Mouse (Mus musculus): ENCODE results near the gene Ikzf1. TPM values are rescaled to one million over a fixed set of nuclear protein-coding genes. Genes with fewer than 3 reads are reported as not detected.

Gene Ikzf1
- polyA plus RNA-seq, 1 experiment: 3.7 TPM

DNA sequence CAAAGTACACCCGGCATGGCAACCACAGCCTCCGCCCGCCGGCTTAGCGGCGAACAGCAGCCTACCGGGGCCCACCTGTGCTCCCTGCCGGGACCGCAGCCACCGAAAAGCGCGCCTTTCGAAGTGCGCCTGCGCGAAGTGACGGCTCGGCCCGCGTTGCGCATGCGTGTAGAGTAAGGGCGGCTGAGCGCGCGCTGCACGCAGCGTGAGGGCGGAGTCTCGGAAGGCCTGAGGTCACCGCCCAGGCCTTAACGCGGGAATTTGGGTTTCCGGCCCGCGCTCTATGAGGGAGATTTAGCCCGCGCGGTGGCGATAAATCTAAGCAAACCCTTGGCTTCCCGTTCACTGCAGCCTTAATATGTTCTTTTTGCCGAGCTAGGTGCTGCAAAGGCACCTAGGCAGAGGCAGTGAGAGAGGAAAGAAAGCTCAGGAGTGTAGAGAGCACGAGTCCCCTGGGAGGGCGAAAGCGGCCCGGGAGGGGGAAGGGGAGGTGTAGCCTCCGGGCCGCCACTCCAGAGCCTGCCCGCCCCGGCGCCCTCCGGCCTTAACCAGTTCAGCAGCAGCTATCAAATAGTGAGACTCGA lies 124.1 kb downstream of the Ikzf1 start, which contains the start of gene Fignl1:
Gene Fignl1, minus strand, starts transcription at position 143 of the 584 bp plus-strand sequence.
- Histone ChIP-seq H3K27ac (ENCODE audit: insufficient read depth, low read length) (0 out of 2 replicates have a peak within 1 kb of the TSS, but pooled peaks have one; percentile 24), H3K4me3 (ENCODE audit: insufficient read depth, low read length) (peak within 1 kb of the TSS; percentile 68), H3K4me1 (ENCODE audit: control insufficient read depth, insufficient read depth, low read length) (no peaks in the 10 kb centered on the region)
- TF ChIP-seq CTCF (IDR thresholded peaks at IDR 0.05; ENCODE audit: extremely low read depth, insufficient read depth, low read length): no peak

DNA sequence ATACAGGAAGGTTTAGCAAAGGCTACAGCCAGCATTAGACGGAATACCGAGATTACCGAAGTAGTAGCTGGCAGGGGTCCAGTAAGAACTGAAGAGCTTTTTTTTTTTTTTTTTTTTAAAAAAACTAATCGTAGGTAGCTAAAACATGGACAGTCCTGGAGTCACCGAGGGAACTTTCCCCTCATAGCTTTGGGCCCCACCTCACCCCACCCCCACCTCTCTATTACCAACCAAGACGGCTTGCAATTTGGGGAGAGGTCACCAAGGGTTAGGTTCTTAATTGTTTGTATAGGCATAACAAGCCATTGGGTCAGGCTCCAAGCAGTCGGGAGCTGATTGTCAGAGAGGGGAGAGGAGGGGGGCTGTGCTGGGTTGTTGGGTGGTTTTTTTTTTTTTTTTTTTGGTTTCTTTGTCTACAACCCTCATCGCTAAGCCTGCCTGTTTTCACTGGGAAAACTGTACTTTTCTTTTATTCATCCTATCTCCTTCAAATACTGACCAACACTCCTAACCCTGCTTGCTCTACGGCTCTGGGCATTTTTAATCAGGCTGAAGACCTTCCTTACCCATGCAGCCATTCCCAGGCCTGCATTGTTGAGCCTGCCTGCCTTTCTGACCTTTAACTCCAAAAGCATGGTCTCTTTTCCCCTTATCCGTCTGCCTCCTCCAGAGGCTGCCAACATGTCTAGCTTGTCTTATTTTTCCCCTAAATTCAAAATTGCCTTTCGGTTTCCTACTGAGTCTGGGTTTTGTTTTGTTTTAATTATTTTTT lies 124.8 kb downstream of the Ikzf1 start:
- TF ChIP-seq CTCF (IDR thresholded peaks at IDR 0.05; ENCODE audit: extremely low read depth, insufficient read depth, low read length) (no peak), POLR2A (IDR thresholded peaks at IDR 0.05; ENCODE audit: extremely low read depth, insufficient read depth, low read length) (no peak)
- H3K27ac ChIP-seq (ENCODE audit: insufficient read depth, low read length): no peak overlapping the region
- no peaks in the 10 kb centered on the region for H3K4me1 ChIP-seq (ENCODE audit: control insufficient read depth, insufficient read depth, low read length)
- H3K4me3 ChIP-seq (ENCODE audit: insufficient read depth, low read length): peak overlapping the region; percentile 68

- Histone ChIP-seq H3K4me1 (ENCODE audit: control insufficient read depth, insufficient read depth, low read length) (no peaks in the 10 kb centered on the region), H3K4me3 (ENCODE audit: insufficient read depth, low read length) (no peak overlapping the region), H3K27ac (ENCODE audit: insufficient read depth, low read length) (no peak overlapping the region)
- peak; percentile 93 for TF ChIP-seq CTCF (IDR thresholded peaks at IDR 0.05; ENCODE audit: extremely low read depth, insufficient read depth, low read length)
- no peak for TF ChIP-seq POLR2A (IDR thresholded peaks at IDR 0.05; ENCODE audit: extremely low read depth, insufficient read depth, low read length)
These were observed 127.2 kb downstream of the Ikzf1 start for GRCm38 (mm10) chr11:11811906-11812480.

GRCm38 (mm10) chr11:11815737-11816136 lies 130.9 kb downstream of the Ikzf1 start:
- Histone ChIP-seq H3K4me3 (ENCODE audit: insufficient read depth, low read length) (no peak overlapping the region), H3K27ac (ENCODE audit: insufficient read depth, low read length) (no peak overlapping the region), H3K4me1 (ENCODE audit: control insufficient read depth, insufficient read depth, low read length) (no peaks in the 10 kb centered on the region)
- TF ChIP-seq CTCF (IDR thresholded peaks at IDR 0.05; ENCODE audit: extremely low read depth, insufficient read depth, low read length): no peak
- no peak for TF ChIP-seq POLR2A (IDR thresholded peaks at IDR 0.05; ENCODE audit: extremely low read depth, insufficient read depth, low read length)

GRCm38 (mm10) chr11:11818797-11819196 lies 134.0 kb downstream of the Ikzf1 start:
- H3K27ac ChIP-seq (ENCODE audit: insufficient read depth, low read length): no peak overlapping the region
- H3K4me1 ChIP-seq (ENCODE audit: control insufficient read depth, insufficient read depth, low read length): no peaks in the 10 kb centered on the region
- TF ChIP-seq CTCF (IDR thresholded peaks at IDR 0.05; ENCODE audit: extremely low read depth, insufficient read depth, low read length) (no peak), POLR2A (IDR thresholded peaks at IDR 0.05; ENCODE audit: extremely low read depth, insufficient read depth, low read length) (no peak)
- no peak overlapping the region for H3K4me3 ChIP-seq (ENCODE audit: insufficient read depth, low read length)

GRCm38 (mm10) chr11:11819206-11819605 lies 134.4 kb downstream of the Ikzf1 start:
- Histone ChIP-seq H3K4me3 (ENCODE audit: insufficient read depth, low read length) (no peak overlapping the region), H3K4me1 (ENCODE audit: control insufficient read depth, insufficient read depth, low read length) (no peaks in the 10 kb centered on the region), H3K27ac (ENCODE audit: insufficient read depth, low read length) (no peak overlapping the region)
- TF ChIP-seq POLR2A (IDR thresholded peaks at IDR 0.05; ENCODE audit: extremely low read depth, insufficient read depth, low read length): no peak
- TF ChIP-seq CTCF (IDR thresholded peaks at IDR 0.05; ENCODE audit: extremely low read depth, insufficient read depth, low read length): no peak

DNA sequence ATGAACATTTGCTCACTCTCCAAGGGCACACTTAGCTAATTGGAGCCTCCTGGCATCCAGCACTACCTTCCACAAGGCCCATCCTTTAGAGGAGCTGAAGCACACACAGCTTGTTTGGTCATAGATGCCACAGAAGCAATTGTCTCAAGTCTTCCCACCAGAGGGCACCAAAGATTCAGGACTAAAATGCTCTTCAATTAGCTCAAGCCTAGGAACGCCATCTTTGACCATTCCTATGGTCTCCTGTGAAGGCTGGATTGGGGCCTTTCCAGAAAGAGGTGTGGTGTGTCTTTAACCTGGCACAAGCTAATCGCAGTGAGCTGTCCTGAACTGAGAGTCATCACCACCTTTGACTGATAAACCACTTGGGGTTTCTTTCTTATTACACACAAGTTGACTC lies 135.4 kb downstream of the Ikzf1 start:
- TF ChIP-seq POLR2A (IDR thresholded peaks at IDR 0.05; ENCODE audit: extremely low read depth, insufficient read depth, low read length): no peak
- TF ChIP-seq CTCF (IDR thresholded peaks at IDR 0.05; ENCODE audit: extremely low read depth, insufficient read depth, low read length): peak; percentile 78
- Histone ChIP-seq H3K4me3 (ENCODE audit: insufficient read depth, low read length) (no peak overlapping the region), H3K27ac (ENCODE audit: insufficient read depth, low read length) (no peak overlapping the region), H3K4me1 (ENCODE audit: control insufficient read depth, insufficient read depth, low read length) (no peaks in the 10 kb centered on the region; the same call in 1 of the 2 replicates)

GRCm38 (mm10) chr11:11820737-11821136 lies 135.9 kb downstream of the Ikzf1 start:
- TF ChIP-seq CTCF (IDR thresholded peaks at IDR 0.05; ENCODE audit: extremely low read depth, insufficient read depth, low read length) (no peak), POLR2A (IDR thresholded peaks at IDR 0.05; ENCODE audit: extremely low read depth, insufficient read depth, low read length) (no peak)
- H3K4me3 ChIP-seq (ENCODE audit: insufficient read depth, low read length): no peak overlapping the region
- H3K27ac ChIP-seq (ENCODE audit: insufficient read depth, low read length): no peak overlapping the region
- H3K4me1 ChIP-seq (ENCODE audit: control insufficient read depth, insufficient read depth, low read length): no peaks in the 10 kb centered on the region; the same call in 1 of the 2 replicates

- Histone ChIP-seq H3K4me3 (ENCODE audit: insufficient read depth, low read length) (no peak overlapping the region), H3K4me1 (ENCODE audit: control insufficient read depth, insufficient read depth, low read length) (no peaks in the 10 kb centered on the region; the same call in 1 of the 2 replicates), H3K27ac (ENCODE audit: insufficient read depth, low read length) (no peak overlapping the region)
- no peak for TF ChIP-seq POLR2A (IDR thresholded peaks at IDR 0.05; ENCODE audit: extremely low read depth, insufficient read depth, low read length)
- no peak for TF ChIP-seq CTCF (IDR thresholded peaks at IDR 0.05; ENCODE audit: extremely low read depth, insufficient read depth, low read length)
These were observed 136.7 kb downstream of the Ikzf1 start for GRCm38 (mm10) chr11:11821387-11821975.

Other genes with a start within 250 kb of the Ikzf1 start
- 0.31 and 0.36 TPM in 2 replicates for gene Spata48, start 222.9 kb upstream of the Ikzf1 start, polyA plus RNA-seq (2012; rRNA removed)
- 0.40 and 0.49 TPM in 2 replicates for gene Zpbp, start 222.6 kb upstream of the Ikzf1 start, polyA plus RNA-seq (2012; rRNA removed)
- gene 4930512M02Rik, start 57.2 kb upstream of the Ikzf1 start, polyA plus RNA-seq (2012; rRNA removed): not detected in 2 replicates
- gene Fignl1, start 124.0 kb downstream of the Ikzf1 start, polyA plus RNA-seq (2012; rRNA removed): 0.42 and 0.44 TPM in 2 replicates
- 7.4 and 7.7 TPM in 2 replicates for gene Ddc, start 213.1 kb downstream of the Ikzf1 start, polyA plus RNA-seq (2012; rRNA removed)